Mouse (Mus musculus) heart, embryonic 11.5 days (tissue): ENCODE data around the gene Rac2. TPM values are rescaled to one million over a fixed set of nuclear protein-coding genes. Genes with fewer than 3 reads are reported as not detected.

Experiments
- ATAC-seq: fragments of 200-750 bp; cut with Nextera tagmentation; replicated peaks from 2 replicates; pipeline ENCODE4 v1.8.0; 2017; ENCODE audit warnings: moderate library complexity; ENCODE audit not compliant: insufficient number of reproducible peaks, low FRiP score, low TSS enrichment
- H3K27ac ChIP-seq: fragments of 300-500 bp; sonication (generic); 2 replicates; pipeline ENCODE4 v1.5.1; 2014; ENCODE audit warnings: mild to moderate bottlenecking, low read depth, low read length
- H3K27me3 ChIP-seq: fragments of 300-500 bp; sonication (generic); 2 replicates; pipeline ENCODE4 v1.6.1; 2014; ENCODE audit warnings: mild to moderate bottlenecking, low read length, mixed read lengths; ENCODE audit not compliant: control insufficient read depth, insufficient read depth
- H3K36me3 ChIP-seq: fragments of 300-500 bp; sonication (generic); 2 replicates; pipeline ENCODE4 v1.6.1; 2014; ENCODE audit warnings: mild to moderate bottlenecking, low read length, moderate library complexity, mixed read lengths; ENCODE audit not compliant: control insufficient read depth, insufficient read depth
- H3K4me1 ChIP-seq: fragments of 300-500 bp; sonication (generic); 2 replicates; pipeline ENCODE4 v1.6.1; 2014; ENCODE audit warnings: low read length; ENCODE audit not compliant: control insufficient read depth, insufficient read depth
- H3K4me2 ChIP-seq: fragments of 300-500 bp; sonication (generic); 2 replicates; pipeline ENCODE4 v1.6.1; 2014; ENCODE audit warnings: mild to moderate bottlenecking, moderate library complexity
- H3K4me3 ChIP-seq: fragments of 300-500 bp; sonication (generic); 2 replicates; pipeline ENCODE4 v1.5.1; 2014; ENCODE audit warnings: low read depth, low read length
- H3K9ac ChIP-seq: fragments of 300-500 bp; sonication (generic); 2 replicates; pipeline ENCODE4 v1.6.1; 2014; ENCODE audit warnings: mild to moderate bottlenecking, low read depth, low read length, moderate library complexity
- H3K9me3 ChIP-seq: fragments of 300-500 bp; sonication (generic); replicated peaks from 2 replicates; pipeline ENCODE4 v1.6.1; 2016; ENCODE audit warnings: low read length; ENCODE audit not compliant: control insufficient read depth
- WGBS: fragments of 180-500 bp; shearing (Covaris S2); extraction: QIAGEN DNeasy Blood & Tissue Kit; methylation state at CpG from one replicate; pipeline ENCODE4 v1.1.7; 2014; ENCODE audit not compliant: insufficient replicate concordance; 5-methylcytosine and 5-hydroxymethylcytosine counted together
- polyA plus RNA-seq: library from polyadenylated mRNA; unstranded; fragments of >200 nt; fragmentation: Nextera tagmentation; extraction: Ambion mirVana; gene quantifications from 2 replicates; pipeline ENCODE4 v1.2.1, GENCODE M21; 2014

Gene Rac2
- polyA plus RNA-seq, 1 experiment from 2014 or later: 9.2 TPM

DNA sequence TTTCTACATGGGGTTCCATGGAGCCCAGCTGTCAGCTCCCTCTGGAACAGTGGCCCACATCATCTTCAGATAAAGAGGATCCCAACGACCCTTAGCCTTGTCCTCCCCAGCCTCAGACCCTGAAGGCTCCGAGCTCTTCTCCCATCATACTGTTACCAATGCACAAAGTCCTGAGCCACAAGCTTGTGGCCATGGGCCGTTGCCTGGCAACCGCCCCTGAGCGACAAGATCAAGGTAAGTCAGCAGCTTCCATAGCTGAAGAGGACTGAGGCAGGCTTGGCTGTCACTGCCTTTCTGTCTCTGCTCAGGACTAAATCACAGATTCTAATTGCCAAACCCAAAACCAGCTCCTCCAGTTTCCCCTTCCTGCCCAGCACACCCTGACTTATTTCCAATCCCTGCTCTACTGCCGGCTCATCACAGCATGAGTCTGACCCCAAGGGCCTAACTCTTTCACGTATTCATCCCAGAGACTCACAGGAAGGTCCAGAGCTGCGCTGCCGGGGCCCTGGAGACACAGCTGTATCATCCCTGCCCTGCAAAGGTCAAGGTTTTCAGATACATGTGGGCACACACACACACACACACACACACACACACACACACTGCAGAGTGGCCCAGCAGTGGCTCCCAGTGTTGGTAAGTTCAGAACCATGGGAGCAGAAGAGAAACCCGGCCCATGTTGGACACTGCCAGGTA, 36.7 kb downstream of the Rac2 start:
- 56% methylated on average over 10 of the region's 10 CpGs for WGBS
- Histone ChIP-seq H3K27me3 (peaks cover 24% of the 10 kb centered on the region), H3K4me3 (no peak overlapping the region), H3K4me2 (no peak overlapping the region), H3K9me3 (no peaks in the 10 kb centered on the region), H3K27ac (no peak overlapping the region), H3K9ac (no peak overlapping the region), H3K36me3 (no peaks in the 10 kb centered on the region), H3K4me1 (peaks cover 10% of the 10 kb centered on the region)
- no peak for ATAC-seq

- ATAC-seq: no peak
Observed at GRCm38 (mm10) chr15:78533346-78533835, 39.2 kb downstream of the Rac2 start.

DNA sequence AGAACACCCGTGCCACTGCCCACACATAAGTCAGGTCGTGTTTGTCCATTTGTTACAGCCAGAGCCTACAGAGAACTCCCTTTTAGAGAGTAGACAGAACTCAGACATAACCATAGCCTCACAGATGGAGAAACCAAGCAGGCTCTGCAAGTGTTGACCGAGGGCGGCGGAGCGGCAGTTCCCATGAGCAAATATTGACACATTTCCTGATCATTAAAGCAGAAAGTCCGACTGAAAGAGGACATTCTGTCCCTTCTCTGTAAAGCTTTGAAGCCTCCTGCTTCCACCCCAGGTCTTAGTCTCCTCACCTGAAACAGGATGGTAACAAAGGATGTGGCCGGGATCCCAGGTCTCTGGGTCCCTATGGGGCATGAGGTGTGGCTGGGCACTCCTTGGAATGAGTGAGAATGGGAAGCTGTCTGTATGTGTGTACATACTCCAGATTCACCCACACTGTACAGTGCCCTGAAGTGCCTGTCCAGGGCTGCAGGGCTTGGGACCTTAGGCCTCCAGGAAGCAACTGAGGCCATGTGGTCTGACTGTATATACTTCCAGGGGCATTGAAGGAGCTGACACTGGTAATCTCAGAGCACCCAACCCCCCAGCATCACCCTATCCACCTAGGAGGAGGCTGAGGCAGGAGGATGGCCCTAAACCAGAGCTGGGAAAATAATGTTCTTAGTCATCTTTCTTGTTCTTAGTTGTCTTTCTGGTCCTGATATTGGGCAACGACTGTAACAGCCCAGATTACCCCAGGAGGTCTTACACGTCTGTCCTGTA, 39.8 kb downstream of the Rac2 start:
- Histone ChIP-seq H3K4me1 (peaks cover 35% of the 10 kb centered on the region), H3K4me2 (no peak overlapping the region), H3K9ac (no peak overlapping the region), H3K9me3 (no peaks in the 10 kb centered on the region), H3K4me3 (no peak overlapping the region), H3K27me3 (0 out of 2 replicates have a peak, but pooled peaks cover 2% of the 10 kb centered on the region), H3K27ac (no peak overlapping the region), H3K36me3 (no peaks in the 10 kb centered on the region)
- WGBS: 72% methylated on average over 10 of the region's 10 CpGs
- no peak for ATAC-seq

More at GRCm38 (mm10) chr15:78533346-78533835, 39.2 kb downstream of the Rac2 start:
- 64% methylated on average over 10 of the region's 10 CpGs for WGBS
- H3K27me3 ChIP-seq: peaks cover 5% of the 10 kb centered on the region; the same call in 1 of the 2 replicates
- H3K36me3 ChIP-seq: no peaks in the 10 kb centered on the region
- no peak overlapping the region for H3K27ac ChIP-seq
- no peak overlapping the region for H3K4me3 ChIP-seq
- no peak overlapping the region for H3K4me2 ChIP-seq
- H3K4me1 ChIP-seq: peaks cover 30% of the 10 kb centered on the region
- no peaks in the 10 kb centered on the region for H3K9me3 ChIP-seq
- H3K9ac ChIP-seq: no peak overlapping the region

- H3K27me3 ChIP-seq: 0 out of 2 replicates have a peak, but pooled peaks cover 2% of the 10 kb centered on the region
- H3K4me2 ChIP-seq: peak overlapping the region; percentile 64
- peak overlapping the region; percentile 80 for H3K27ac ChIP-seq
- WGBS: 1% methylated on average over 25 of the region's 25 CpGs
- peak overlapping the region; percentile 81 for H3K9ac ChIP-seq
- ATAC-seq: peak; percentile 70
- peak overlapping the region; percentile 41 for H3K4me3 ChIP-seq
- H3K9me3 ChIP-seq: no peaks in the 10 kb centered on the region
- H3K4me1 ChIP-seq: peaks cover 39% of the 10 kb centered on the region
- H3K36me3 ChIP-seq: no peaks in the 10 kb centered on the region
Observed at GRCm38 (mm10) chr15:78531901-78532469, 40.6 kb downstream of the Rac2 start.

- WGBS: 60% methylated on average over 4 of the region's 4 CpGs
Observed at GRCm38 (mm10) chr15:78531451-78531720, 41.2 kb downstream of the Rac2 start.

GRCm38 (mm10) chr15:78530671-78531450, 41.7 kb downstream of the Rac2 start, which contains the start of gene C1qtnf6:
Gene C1qtnf6 (minus strand): TSS chr15:78531416.
- peak within 1 kb of the TSS; percentile 81 for H3K9ac ChIP-seq
- peak within 1 kb of the TSS; percentile 80 for H3K27ac ChIP-seq
- no peak for ATAC-seq
- no peaks in the 10 kb centered on the region for H3K36me3 ChIP-seq
- H3K9me3 ChIP-seq: no peaks in the 10 kb centered on the region
- H3K4me3 ChIP-seq: peak within 1 kb of the TSS; percentile 41
- WGBS: 61% methylated on average over 17 of the region's 17 CpGs
- peak within 1 kb of the TSS; percentile 64 for H3K4me2 ChIP-seq
- H3K27me3 ChIP-seq: no peaks in the 10 kb centered on the region
- H3K4me1 ChIP-seq: peaks cover 39% of the 10 kb centered on the region

More at GRCm38 (mm10) chr15:78531451-78531720, 41.2 kb downstream of the Rac2 start:
- ATAC-seq: no peak
- H3K4me1 ChIP-seq: peaks cover 39% of the 10 kb centered on the region
- H3K9ac ChIP-seq: peak overlapping the region; percentile 81
- no peaks in the 10 kb centered on the region for H3K9me3 ChIP-seq
- peak overlapping the region; percentile 64 for H3K4me2 ChIP-seq
- H3K4me3 ChIP-seq: no peak overlapping the region
- no peaks in the 10 kb centered on the region for H3K36me3 ChIP-seq
- peak overlapping the region; percentile 80 for H3K27ac ChIP-seq
- H3K27me3 ChIP-seq: no peaks in the 10 kb centered on the region

DNA sequence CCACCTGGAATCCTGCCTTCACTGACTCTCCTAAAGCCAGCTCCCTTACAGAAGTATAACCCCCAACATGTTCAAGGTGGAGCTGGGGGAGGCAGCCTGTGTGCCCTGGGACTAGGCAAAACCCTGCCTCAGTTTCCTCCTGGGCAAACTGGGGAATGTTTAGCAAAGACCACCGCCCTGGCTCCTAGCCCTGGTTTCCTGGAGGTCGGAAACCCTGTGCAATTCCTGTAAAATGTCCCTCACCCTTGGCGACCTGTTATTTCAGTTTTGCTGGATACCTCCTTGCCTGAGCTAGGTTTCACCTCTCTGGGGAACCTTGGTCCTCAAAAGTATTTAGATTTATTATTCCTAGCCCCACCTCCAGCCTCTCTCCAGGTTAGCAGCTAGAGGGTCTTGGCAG, 42.4 kb downstream of the Rac2 start:
- Histone ChIP-seq H3K9ac (no peak overlapping the region), H3K4me2 (peak overlapping the region; percentile 60), H3K4me1 (peaks cover 39% of the 10 kb centered on the region), H3K27me3 (no peaks in the 10 kb centered on the region), H3K36me3 (no peaks in the 10 kb centered on the region), H3K4me3 (peak overlapping the region; percentile 43; the same call in 1 of the 2 replicates), H3K9me3 (no peaks in the 10 kb centered on the region), H3K27ac (no peak overlapping the region)
- WGBS: 69% methylated on average over 3 of the region's 3 CpGs
- ATAC-seq: no peak

- peak overlapping the region; percentile 43 for H3K4me3 ChIP-seq
- no peaks in the 10 kb centered on the region for H3K27me3 ChIP-seq
- H3K27ac ChIP-seq: peak overlapping the region; percentile 85
- no peaks in the 10 kb centered on the region for H3K36me3 ChIP-seq
- ATAC-seq: peak; percentile 41
- peak overlapping the region; percentile 60 for H3K4me2 ChIP-seq
- 4% methylated on average over 15 of the region's 15 CpGs for WGBS
- peak overlapping the region; percentile 74 for H3K9ac ChIP-seq
- peaks cover 39% of the 10 kb centered on the region for H3K4me1 ChIP-seq
- no peaks in the 10 kb centered on the region for H3K9me3 ChIP-seq
Observed at GRCm38 (mm10) chr15:78529428-78529990, 43.1 kb downstream of the Rac2 start.
